Mouse (Mus musculus): ENCODE results near the gene Ylpm1. TPM values are rescaled to one million over a fixed set of nuclear protein-coding genes. Genes with fewer than 3 reads are reported as not detected.

Gene Ylpm1
- total RNA-seq (2023): 95.4 TPM

GRCm38 (mm10) chr12:84996083-84996496 is at the start of gene Ylpm1:
Gene Ylpm1 (plus strand): TSS chr12:84996321.

DNA sequence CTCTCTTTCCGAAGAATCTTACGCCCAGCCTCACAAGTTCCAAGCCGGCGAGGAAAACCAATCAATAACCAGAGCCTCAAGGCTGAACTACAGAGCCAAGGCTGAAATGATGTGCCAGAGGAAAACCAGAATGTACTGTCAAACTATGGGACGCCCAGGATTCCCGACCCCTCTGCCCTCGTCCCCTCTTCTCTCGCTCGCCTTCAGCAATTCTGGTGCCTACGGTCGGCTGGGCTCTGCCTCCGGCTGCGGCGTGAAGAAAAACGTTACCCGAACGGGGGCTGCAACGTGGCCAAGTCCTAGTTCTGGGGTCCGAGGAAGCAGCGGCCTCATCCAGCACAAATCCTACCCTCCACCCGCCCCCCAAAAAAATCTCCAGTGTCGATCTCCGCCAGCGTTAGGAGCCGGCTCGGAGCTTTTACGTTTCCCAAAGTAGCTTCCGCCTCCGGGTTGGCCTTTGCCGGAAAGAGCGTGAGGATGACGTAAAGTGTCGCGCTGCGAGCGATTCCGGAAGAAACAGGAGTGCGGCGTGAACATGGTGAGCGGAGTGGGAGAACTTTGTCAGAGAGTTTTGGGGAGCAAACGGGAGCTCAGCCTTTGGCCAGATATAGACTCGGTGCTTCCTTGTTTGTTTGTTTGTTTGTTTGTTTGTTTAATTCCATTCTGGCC is 25.6 kb upstream of the Ylpm1 start, which contains the start of the genes Fcf1 and Arel1:
Gene Fcf1 (plus strand): TSS at position 470 of the 669 bp plus-strand sequence.
Gene Arel1 (minus strand): TSS at position 473 of the 669 bp plus-strand sequence.

DNA sequence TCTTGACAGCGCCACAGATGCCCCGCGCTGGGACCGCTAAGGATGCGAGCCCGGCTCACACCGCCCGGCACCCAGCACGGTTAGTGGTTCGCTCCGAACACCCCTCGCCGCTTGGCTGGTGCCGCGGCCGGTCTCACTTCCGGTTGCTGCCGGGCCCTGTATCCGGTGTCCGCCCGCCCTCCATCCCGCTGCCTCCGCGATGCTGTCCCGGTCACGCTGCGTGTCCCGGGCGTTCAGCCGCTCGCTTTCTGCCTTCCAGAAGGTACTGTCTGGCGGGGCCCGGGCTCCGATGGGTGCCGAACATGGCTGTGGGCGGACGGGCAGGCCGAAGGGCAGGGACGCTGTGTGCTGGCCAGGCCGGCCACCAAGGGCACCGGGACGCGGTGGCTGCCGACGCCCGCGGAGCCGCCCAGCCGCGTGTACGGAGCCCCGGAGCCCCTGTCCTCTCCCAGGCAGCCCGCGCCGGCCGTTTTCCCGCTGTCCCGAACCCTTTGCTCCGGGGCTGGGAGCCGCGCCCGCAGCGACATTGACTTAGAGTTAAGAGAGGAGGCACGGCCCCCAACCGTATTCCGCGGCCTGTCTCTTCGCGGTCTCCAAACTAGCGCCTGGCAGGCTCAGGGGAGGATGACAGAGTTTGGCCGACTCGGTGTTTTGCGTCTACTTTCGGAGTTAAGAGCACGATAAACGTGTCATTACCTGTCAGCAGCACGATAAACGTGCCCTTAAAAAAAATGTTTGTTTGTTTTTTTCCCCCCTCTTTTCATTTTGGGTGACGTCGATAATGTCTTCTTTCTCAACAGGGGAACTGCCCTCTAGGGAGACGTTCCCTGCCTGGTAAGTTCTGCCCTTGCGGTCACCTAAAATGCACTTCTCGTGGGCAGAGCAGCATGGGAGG is 114.8 kb downstream of the Ylpm1 start, which contains the start of the genes Prox2 and Dlst:
Gene Prox2 (minus strand): TSS at position 62 of the 895 bp plus-strand sequence.
Gene Dlst (plus strand): TSS at position 136 of the 895 bp plus-strand sequence.

Other genes starting within 250 kb of the Ylpm1 start
- 179 TPM for gene Npc2, start 223.2 kb upstream of the Ylpm1 start, total RNA-seq (2023)
- 50.9 TPM for gene Isca2, start 223.1 kb upstream of the Ylpm1 start, total RNA-seq (2023)
- not detected for gene Ltbp2, start 119.8 kb upstream of the Ylpm1 start, total RNA-seq (2023)
- 89.1 TPM for gene Fcf1, start 25.4 kb upstream of the Ylpm1 start, total RNA-seq (2023)
- 32.5 TPM for gene Arel1, start 25.4 kb upstream of the Ylpm1 start, total RNA-seq (2023)
- 1.8 TPM for gene Prox2, start 114.4 kb downstream of the Ylpm1 start, total RNA-seq (2023)
- gene Dlst, start 114.5 kb downstream of the Ylpm1 start, total RNA-seq (2023): 199 TPM
- gene Rps6kl1, start 154.9 kb downstream of the Ylpm1 start, total RNA-seq (2023): 4.7 TPM
- gene Pgf, start 181.5 kb downstream of the Ylpm1 start, total RNA-seq (2023): not detected
- 110 TPM for gene Eif2b2, start 223.2 kb downstream of the Ylpm1 start, total RNA-seq (2023)